In genomic region chr5:64866331-64867050, GRCm38 (mm10) we compare ENCODE assay signal across 9 mouse cellular contexts.
DNase-seq lines count a peak whose midpoint lies in the region; ATAC-seq and TF ChIP-seq lines count a peak whose summit lies in the region.
"Had no signal": no experiment of that assay in that cellular context is flagged by ENCODE, and none has a peak within 500 bp of the region (broad histone marks: within the 10 kb centered on the region; RNA-seq: fewer than 3 reads in every experiment).

No protein-coding gene starts in this region.

- H3K36me3 ChIP-seq in ES-E14 (ENCODE audit: control insufficient read depth, insufficient read depth, low read length, poor library complexity, severe bottlenecking): no peaks in the 10 kb centered on the region
- no peaks in the 10 kb centered on the region for H3K36me3 ChIP-seq in heart, embryonic 12.5 days
- H3K36me3 ChIP-seq in lung, postnatal 0 days (ENCODE audit: insufficient read depth, low read length): no peaks in the 10 kb centered on the region
- H3K36me3 ChIP-seq: heart, embryonic 15.5 days had no signal

- no peak overlapping the region for H3K4me2 ChIP-seq in heart, embryonic 12.5 days
- H3K4me2 ChIP-seq in lung, postnatal 0 days (replicated peaks; ENCODE audit: low read depth, low read length): no peak overlapping the region
- H3K4me2 ChIP-seq: heart, embryonic 15.5 days had no signal

- peak; percentile 76 for DNase-seq in ES-E14 (ENCODE audit: low read depth, low spot score)
- DNase-seq in adrenal gland, postnatal 4 days (ENCODE audit: low spot score in 2 of 2): peak; percentile 37 to 66
- peak; percentile 85 for DNase-seq in layer of hippocampus, adult 11-12 months (ENCODE audit: low spot score)
- DNase-seq in lung, postnatal 0 days (ENCODE audit: low spot score): peak; percentile 92
- peak; percentile 60 for DNase-seq in skeletal muscle tissue, adult 2 months (ENCODE audit: low read depth, low spot score)

- peak overlapping the region; percentile 99; the same call in 1 of the 2 replicates for H3K27ac ChIP-seq in ES-E14 (ENCODE audit: insufficient read depth, low read depth, low read length, poor library complexity, severe bottlenecking)
- no peak overlapping the region for H3K27ac ChIP-seq in heart, embryonic 12.5 days (ENCODE audit: poor library complexity, severe bottlenecking)
- no peak overlapping the region for H3K27ac ChIP-seq in lung, postnatal 0 days (ENCODE audit: low read length)
- H3K27ac ChIP-seq: heart, embryonic 15.5 days had no signal

- H3K4me1 ChIP-seq in ES-E14 (ENCODE audit: control insufficient read depth in 2 of 2, insufficient read depth in 2 of 2, low read length in 2 of 2, poor library complexity in 1 of 2): peaks cover 12 to 22% of the 10 kb centered on the region in 2 experiments
- peaks cover 28% of the 10 kb centered on the region for H3K4me1 ChIP-seq in heart, embryonic 12.5 days (replicated peaks)
- H3K4me1 ChIP-seq in lung, postnatal 0 days (ENCODE audit: insufficient read depth, low read depth, low read length): peaks cover 23% of the 10 kb centered on the region

- TF ChIP-seq CTCF in lung, postnatal 0 days (IDR thresholded peaks at IDR 0.05): peak; percentile 76

- peak; percentile 50; the same call in 1 of the 2 replicates for TF ChIP-seq EP300 in lung, postnatal 0 days (IDR thresholded peaks at IDR 0.05)

- no peaks in the 10 kb centered on the region for H3K9me3 ChIP-seq in ES-E14 (ENCODE audit: control insufficient read depth, insufficient read depth, low read depth, low read length)
- H3K9me3 ChIP-seq in heart, embryonic 12.5 days (replicated peaks): peaks cover 6% of the 10 kb centered on the region; the same call in 1 of the 2 replicates
- no peaks in the 10 kb centered on the region for H3K9me3 ChIP-seq in lung, postnatal 0 days (ENCODE audit: low read length)
- H3K9me3 ChIP-seq: heart, embryonic 15.5 days had no signal

- peak overlapping the region; percentile 1 to 6; a peak in 1 of 4 replicates for H3K4me3 ChIP-seq in ES-E14 (ENCODE audit: insufficient read depth in 1 of 2, low read depth in 1 of 2, low read length in 2 of 2, poor library complexity in 1 of 2, severe bottlenecking in 1 of 2)
- H3K4me3 ChIP-seq in heart, embryonic 12.5 days: no peak overlapping the region
- H3K4me3 ChIP-seq in lung, postnatal 0 days (ENCODE audit: low read depth, low read length): no peak overlapping the region
- H3K4me3 ChIP-seq: heart, embryonic 15.5 days had no signal

- WGBS in heart, embryonic 12.5 days: 40% methylated on average over 5 of the region's 5 CpGs
- WGBS in lung, postnatal 0 days: 40% methylated on average over 5 of the region's 5 CpGs

- no peaks in the 10 kb centered on the region for H3K27me3 ChIP-seq in heart, embryonic 12.5 days (replicated peaks)
- no peaks in the 10 kb centered on the region for H3K27me3 ChIP-seq in lung, postnatal 0 days (replicated peaks; ENCODE audit: insufficient read depth, low read length)
- H3K27me3 ChIP-seq: heart, embryonic 15.5 days had no signal

- in situ Hi-C loops in ES-E14 (cut with MboI; ENCODE audit: low sequenced_read_pairs in 2 of 2, unreplicated experiment in 2 of 2): loop anchor here in 1 of 2 experiments (10.0 kb wide), 2 partner anchors 282 to 482 kb away; no protein-coding TSS in a partner anchor

- peak; percentile 50 for ATAC-seq in erythroblast, adult 5-6 weeks (replicated peaks; ENCODE audit: low FRiP score, poor library complexity, severe bottlenecking)
- ATAC-seq in heart, embryonic 12.5 days (ENCODE audit: insufficient number of reproducible peaks, low FRiP score): 0 out of 2 replicates have a peak, but pooled peaks have one; percentile 26
- no peak for ATAC-seq in lung, postnatal 0 days
- ATAC-seq in monocyte, adult 5-6 weeks (replicated peaks; ENCODE audit: insufficient number of reproducible peaks, low FRiP score, low TSS enrichment, poor library complexity, severe bottlenecking): no peak

- peak overlapping the region; percentile 32; the same call in 1 of the 2 replicates for H3K9ac ChIP-seq in ES-E14 (ENCODE audit: insufficient read depth, low read depth, low read length, poor library complexity, severe bottlenecking)
- no peak overlapping the region for H3K9ac ChIP-seq in heart, embryonic 12.5 days
- no peak overlapping the region for H3K9ac ChIP-seq in lung, postnatal 0 days (replicated peaks; ENCODE audit: low read depth)
- H3K9ac ChIP-seq: heart, embryonic 15.5 days had no signal

TF ChIP-seq in ES-E14, 5 proteins besides CTCF, POLR2A, EP300 and RAD21:
- TF ChIP-seq MAFK (IDR thresholded peaks at IDR 0.05; ENCODE audit: insufficient read depth, low read depth, low read length): no peak
- peak; percentile 86 for TF ChIP-seq ZC3H11A (IDR thresholded peaks at IDR 0.05; ENCODE audit: borderline replicate concordance, low read depth, low read length)
- TF ChIP-seq CHD2 (IDR thresholded peaks at IDR 0.05; ENCODE audit: low read depth, low read length): no peak
- no peak for TF ChIP-seq HCFC1 (IDR thresholded peaks at IDR 0.05; ENCODE audit: borderline replicate concordance, insufficient read depth, low read length)
- peak; percentile 98 for TF ChIP-seq ZNF384 (IDR thresholded peaks at IDR 0.05; ENCODE audit: low read depth, low read length)

Comparison
In these comparisons a context has a peak if more than half of its experiments do, and no peak if none do; other contexts are left out.
1. H3K4me3 ChIP-seq: peak in ES-E14 (2 of 2); none in heart, embryonic 12.5 days (single experiment) and lung, postnatal 0 days (single experiment).
2. ATAC-seq: peak in erythroblast, adult 5-6 weeks (single experiment) and heart, embryonic 12.5 days (single experiment); none in lung, postnatal 0 days (single experiment) and monocyte, adult 5-6 weeks (single experiment).
3. Peak in every context shown above with its lines, with median percentiles within 50 percentile points of each other: DNase-seq.